Mouse (Mus musculus): Measurements from ENCODE around the gene Trappc6b. TPM values are rescaled to one million over a fixed set of nuclear protein-coding genes. Genes with fewer than 3 reads are reported as not detected.

The Trappc6b gene
- polyA plus RNA-seq (2014; fragmentation: Nextera tagmentation; extraction: Ambion mirVana): 72.3 and 79.8 TPM in 2 replicates

GRCm38 (mm10) chr12:59060993-59061595 lies at the start of gene Trappc6b:
Gene Trappc6b (minus strand): TSS chr12:59061472.
- H3K4me1 ChIP-seq (ENCODE audit: control insufficient read depth, insufficient read depth, low read length): peaks cover 5% of the 10 kb centered on the region
- H3K9me3 ChIP-seq (ENCODE audit: control insufficient read depth, low read length): no peaks in the 10 kb centered on the region
- H3K4me2 ChIP-seq: peak within 1 kb of the TSS; percentile 56
- peak within 1 kb of the TSS; percentile 86 for H3K9ac ChIP-seq (ENCODE audit: low read length)
- H3K27me3 ChIP-seq (ENCODE audit: control insufficient read depth, insufficient read depth, low read length): no peaks in the 10 kb centered on the region
- H3K4me3 ChIP-seq (ENCODE audit: low read depth, low read length): peak within 1 kb of the TSS; percentile 82
- H3K36me3 ChIP-seq (ENCODE audit: control insufficient read depth, insufficient read depth, low read length): 0 out of 2 replicates have a peak, but pooled peaks cover 2% of the 10 kb centered on the region
- peak within 1 kb of the TSS; percentile 74 for H3K27ac ChIP-seq (ENCODE audit: low read depth, low read length)
- WGBS: under 1% methylated on average over 49 of the region's 49 CpGs
- ATAC-seq (ENCODE audit: low FRiP score) (peak; percentile 98), DNase-seq (ENCODE audit: low spot score, missing footprints) (peak; percentile 96)

GRCm38 (mm10) chr12:59107926-59108325 lies 46.7 kb upstream of the Trappc6b start:
- no peak overlapping the region for H3K4me3 ChIP-seq (ENCODE audit: low read depth, low read length)
- H3K4me1 ChIP-seq (ENCODE audit: control insufficient read depth, insufficient read depth, low read length): no peaks in the 10 kb centered on the region
- no peak overlapping the region for H3K4me2 ChIP-seq
- ATAC-seq (ENCODE audit: low FRiP score) (no peak), DNase-seq (ENCODE audit: low spot score, missing footprints) (no peak)
- no peaks in the 10 kb centered on the region for H3K36me3 ChIP-seq (ENCODE audit: control insufficient read depth, insufficient read depth, low read length)
- H3K27me3 ChIP-seq (ENCODE audit: control insufficient read depth, insufficient read depth, low read length): no peaks in the 10 kb centered on the region
- no peaks in the 10 kb centered on the region for H3K9me3 ChIP-seq (ENCODE audit: control insufficient read depth, low read length)
- WGBS: 85% methylated on average over 4 of the region's 4 CpGs
- no peak overlapping the region for H3K9ac ChIP-seq (ENCODE audit: low read length)
- H3K27ac ChIP-seq (ENCODE audit: low read depth, low read length): no peak overlapping the region

GRCm38 (mm10) chr12:59106491-59106890 lies 45.2 kb upstream of the Trappc6b start:
- Histone ChIP-seq H3K4me3 (ENCODE audit: low read depth, low read length) (no peak overlapping the region), H3K4me2 (no peak overlapping the region), H3K9ac (ENCODE audit: low read length) (no peak overlapping the region), H3K27me3 (ENCODE audit: control insufficient read depth, insufficient read depth, low read length) (no peaks in the 10 kb centered on the region), H3K9me3 (ENCODE audit: control insufficient read depth, low read length) (no peaks in the 10 kb centered on the region), H3K36me3 (ENCODE audit: control insufficient read depth, insufficient read depth, low read length) (no peaks in the 10 kb centered on the region), H3K4me1 (ENCODE audit: control insufficient read depth, insufficient read depth, low read length) (no peaks in the 10 kb centered on the region), H3K27ac (ENCODE audit: low read depth, low read length) (no peak overlapping the region)
- no peak for ATAC-seq (ENCODE audit: low FRiP score)
- no peak for DNase-seq (ENCODE audit: low spot score, missing footprints)
- 90% methylated on average over 5 of the region's 5 CpGs for WGBS

- no peak for DNase-seq (ENCODE audit: low spot score, missing footprints)
These were observed 44.6 kb upstream of the Trappc6b start for GRCm38 (mm10) chr12:59105914-59106313.

GRCm38 (mm10) chr12:59104771-59105170 lies 43.5 kb upstream of the Trappc6b start:
- DNase-seq (ENCODE audit: low spot score, missing footprints): no peak
- H3K9ac ChIP-seq (ENCODE audit: low read length): no peak overlapping the region
- H3K36me3 ChIP-seq (ENCODE audit: control insufficient read depth, insufficient read depth, low read length): no peaks in the 10 kb centered on the region
- no peak overlapping the region for H3K4me3 ChIP-seq (ENCODE audit: low read depth, low read length)
- no peaks in the 10 kb centered on the region for H3K4me1 ChIP-seq (ENCODE audit: control insufficient read depth, insufficient read depth, low read length)
- H3K4me2 ChIP-seq: no peak overlapping the region
- no peak for ATAC-seq (ENCODE audit: low FRiP score)
- H3K27me3 ChIP-seq (ENCODE audit: control insufficient read depth, insufficient read depth, low read length): no peaks in the 10 kb centered on the region
- H3K27ac ChIP-seq (ENCODE audit: low read depth, low read length): no peak overlapping the region
- 86% methylated on average over 5 of the region's 5 CpGs for WGBS
- H3K9me3 ChIP-seq (ENCODE audit: control insufficient read depth, low read length): no peaks in the 10 kb centered on the region

More at GRCm38 (mm10) chr12:59105914-59106313, 44.6 kb upstream of the Trappc6b start:
- no peaks in the 10 kb centered on the region for H3K27me3 ChIP-seq (ENCODE audit: control insufficient read depth, insufficient read depth, low read length)
- H3K27ac ChIP-seq (ENCODE audit: low read depth, low read length): no peak overlapping the region
- WGBS: 91% methylated on average over 6 of the region's 6 CpGs
- no peak for ATAC-seq (ENCODE audit: low FRiP score)
- no peaks in the 10 kb centered on the region for H3K36me3 ChIP-seq (ENCODE audit: control insufficient read depth, insufficient read depth, low read length)
- no peak overlapping the region for H3K9ac ChIP-seq (ENCODE audit: low read length)
- no peaks in the 10 kb centered on the region for H3K4me1 ChIP-seq (ENCODE audit: control insufficient read depth, insufficient read depth, low read length)
- no peaks in the 10 kb centered on the region for H3K9me3 ChIP-seq (ENCODE audit: control insufficient read depth, low read length)
- no peak overlapping the region for H3K4me3 ChIP-seq (ENCODE audit: low read depth, low read length)
- H3K4me2 ChIP-seq: no peak overlapping the region

GRCm38 (mm10) chr12:59095104-59096025 lies 34.1 kb upstream of the Trappc6b start, which contains the start of gene Mia2:
Gene Mia2 (plus strand): TSS chr12:59095799.
- Histone ChIP-seq H3K27me3 (ENCODE audit: control insufficient read depth, insufficient read depth, low read length) (no peaks in the 10 kb centered on the region), H3K27ac (ENCODE audit: low read depth, low read length) (no peak within 1 kb of the TSS), H3K4me2 (no peak within 1 kb of the TSS), H3K4me3 (ENCODE audit: low read depth, low read length) (no peak within 1 kb of the TSS), H3K9ac (ENCODE audit: low read length) (no peak within 1 kb of the TSS), H3K36me3 (ENCODE audit: control insufficient read depth, insufficient read depth, low read length) (no peaks in the 10 kb centered on the region), H3K9me3 (ENCODE audit: control insufficient read depth, low read length) (no peaks in the 10 kb centered on the region), H3K4me1 (ENCODE audit: control insufficient read depth, insufficient read depth, low read length) (no peaks in the 10 kb centered on the region)
- DNase-seq (ENCODE audit: low spot score, missing footprints) (no peak), ATAC-seq (ENCODE audit: low FRiP score) (no peak)
- 85% methylated on average over 19 of the region's 19 CpGs for WGBS

- DNase-seq (ENCODE audit: low spot score, missing footprints) (no peak), ATAC-seq (ENCODE audit: low FRiP score) (no peak)
- no peak overlapping the region for H3K4me2 ChIP-seq
- no peak overlapping the region for H3K9ac ChIP-seq (ENCODE audit: low read length)
- H3K4me1 ChIP-seq (ENCODE audit: control insufficient read depth, insufficient read depth, low read length): no peaks in the 10 kb centered on the region
- H3K9me3 ChIP-seq (ENCODE audit: control insufficient read depth, low read length): no peaks in the 10 kb centered on the region
- WGBS: 64% methylated on average over 2 of the region's 2 CpGs
- no peaks in the 10 kb centered on the region for H3K36me3 ChIP-seq (ENCODE audit: control insufficient read depth, insufficient read depth, low read length)
- no peak overlapping the region for H3K4me3 ChIP-seq (ENCODE audit: low read depth, low read length)
- no peaks in the 10 kb centered on the region for H3K27me3 ChIP-seq (ENCODE audit: control insufficient read depth, insufficient read depth, low read length)
- no peak overlapping the region for H3K27ac ChIP-seq (ENCODE audit: low read depth, low read length)
These were observed 32.3 kb upstream of the Trappc6b start for GRCm38 (mm10) chr12:59093543-59093942.

- no peaks in the 10 kb centered on the region for H3K9me3 ChIP-seq (ENCODE audit: control insufficient read depth, low read length)
- no peak overlapping the region for H3K9ac ChIP-seq (ENCODE audit: low read length)
- H3K27ac ChIP-seq (ENCODE audit: low read depth, low read length): no peak overlapping the region
- no peaks in the 10 kb centered on the region for H3K36me3 ChIP-seq (ENCODE audit: control insufficient read depth, insufficient read depth, low read length)
- DNase-seq (ENCODE audit: low spot score, missing footprints) (no peak), ATAC-seq (ENCODE audit: low FRiP score) (no peak)
- 88% methylated on average over 5 of the region's 5 CpGs for WGBS
- no peaks in the 10 kb centered on the region for H3K4me1 ChIP-seq (ENCODE audit: control insufficient read depth, insufficient read depth, low read length)
- H3K4me2 ChIP-seq: no peak overlapping the region
- no peak overlapping the region for H3K4me3 ChIP-seq (ENCODE audit: low read depth, low read length)
- H3K27me3 ChIP-seq (ENCODE audit: control insufficient read depth, insufficient read depth, low read length): no peaks in the 10 kb centered on the region
These were observed 24.9 kb upstream of the Trappc6b start for GRCm38 (mm10) chr12:59086171-59086570.

GRCm38 (mm10) chr12:59084446-59084845 lies 23.2 kb upstream of the Trappc6b start:
- ATAC-seq (ENCODE audit: low FRiP score) (no peak), DNase-seq (ENCODE audit: low spot score, missing footprints) (no peak)
- Histone ChIP-seq H3K27ac (ENCODE audit: low read depth, low read length) (no peak overlapping the region), H3K4me3 (ENCODE audit: low read depth, low read length) (no peak overlapping the region), H3K4me2 (no peak overlapping the region), H3K4me1 (ENCODE audit: control insufficient read depth, insufficient read depth, low read length) (no peaks in the 10 kb centered on the region), H3K9me3 (ENCODE audit: control insufficient read depth, low read length) (no peaks in the 10 kb centered on the region), H3K9ac (ENCODE audit: low read length) (no peak overlapping the region), H3K27me3 (ENCODE audit: control insufficient read depth, insufficient read depth, low read length) (no peaks in the 10 kb centered on the region), H3K36me3 (ENCODE audit: control insufficient read depth, insufficient read depth, low read length) (no peaks in the 10 kb centered on the region)
- 74% methylated on average over 5 of the region's 5 CpGs for WGBS
